Mouse (Mus musculus): Measurements from ENCODE around the gene Pfdn2. TPM values are rescaled to one million over a fixed set of nuclear protein-coding genes. Genes with fewer than 3 reads are reported as not detected.

Gene Pfdn2
- polyA plus RNA-seq, 1 experiment from 2014 or later, result 44.7 TPM

- Histone ChIP-seq H3K27ac (ENCODE audit: low read length) (no peak overlapping the region; the same call in 1 of the 2 replicates), H3K4me2 (replicated peaks; ENCODE audit: low read depth, low read length) (no peak overlapping the region), H3K4me1 (ENCODE audit: control insufficient read depth, insufficient read depth, low read length) (peaks cover 3% of the 10 kb centered on the region; the same call in 1 of the 2 replicates), H3K4me3 (ENCODE audit: low read depth, low read length) (no peak overlapping the region), H3K36me3 (ENCODE audit: control insufficient read depth, insufficient read depth, low read length) (no peaks in the 10 kb centered on the region), H3K27me3 (ENCODE audit: control insufficient read depth, insufficient read depth, low read length) (no peaks in the 10 kb centered on the region), H3K9ac (replicated peaks; ENCODE audit: low read depth, low read length) (no peak overlapping the region), H3K9me3 (ENCODE audit: control insufficient read depth, low read depth, low read length) (no peaks in the 10 kb centered on the region)
- 74% methylated on average over 4 of the region's 4 CpGs for WGBS
- ATAC-seq (ENCODE audit: insufficient number of reproducible peaks, insufficient read depth, low FRiP score, low read depth), result no peak
These were observed 44.6 kb downstream of the Pfdn2 start for GRCm38 (mm10) chr1:171390101-171390500.

DNA sequence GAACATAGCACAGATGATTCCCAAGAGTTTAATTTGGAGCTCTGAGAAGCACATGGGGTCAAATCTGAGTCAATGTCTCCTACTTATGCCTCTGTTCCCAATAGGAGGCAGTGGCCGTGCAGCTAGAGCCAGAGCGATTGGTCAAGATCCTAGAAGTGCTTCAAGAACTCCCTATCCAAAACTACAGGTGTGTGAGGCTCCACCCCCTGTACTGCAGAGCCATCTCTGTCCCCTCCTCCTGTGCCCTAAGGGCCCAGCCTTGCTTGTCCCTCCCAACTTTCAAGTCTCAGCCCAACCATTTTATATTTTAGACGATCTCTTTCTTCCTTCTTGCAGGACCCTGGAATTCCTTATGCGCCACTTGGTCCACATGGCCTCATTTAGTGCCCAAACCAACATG is 56.4 kb downstream of the Pfdn2 start:
- Histone ChIP-seq H3K4me2 (replicated peaks; ENCODE audit: low read depth, low read length) (no peak overlapping the region), H3K4me3 (ENCODE audit: low read depth, low read length) (no peak overlapping the region), H3K4me1 (ENCODE audit: control insufficient read depth, insufficient read depth, low read length) (no peaks in the 10 kb centered on the region), H3K27me3 (ENCODE audit: control insufficient read depth, insufficient read depth, low read length) (no peaks in the 10 kb centered on the region), H3K9ac (replicated peaks; ENCODE audit: low read depth, low read length) (no peak overlapping the region), H3K36me3 (ENCODE audit: control insufficient read depth, insufficient read depth, low read length) (no peaks in the 10 kb centered on the region), H3K9me3 (ENCODE audit: control insufficient read depth, low read depth, low read length) (no peaks in the 10 kb centered on the region), H3K27ac (ENCODE audit: low read length) (no peak overlapping the region)
- WGBS, result 76% methylated on average over 4 of the region's 4 CpGs
- ATAC-seq (ENCODE audit: insufficient number of reproducible peaks, insufficient read depth, low FRiP score, low read depth), result no peak

- no peak overlapping the region for H3K27ac ChIP-seq (ENCODE audit: low read length)
- H3K4me3 ChIP-seq (ENCODE audit: low read depth, low read length), result no peak overlapping the region
- H3K4me2 ChIP-seq (replicated peaks; ENCODE audit: low read depth, low read length), result no peak overlapping the region
- H3K36me3 ChIP-seq (ENCODE audit: control insufficient read depth, insufficient read depth, low read length), result no peaks in the 10 kb centered on the region
- H3K9me3 ChIP-seq (ENCODE audit: control insufficient read depth, low read depth, low read length), result no peaks in the 10 kb centered on the region
- no peaks in the 10 kb centered on the region for H3K27me3 ChIP-seq (ENCODE audit: control insufficient read depth, insufficient read depth, low read length)
- no peak for ATAC-seq (ENCODE audit: insufficient number of reproducible peaks, insufficient read depth, low FRiP score, low read depth)
- WGBS, result 82% methylated on average over 9 of the region's 9 CpGs
- H3K4me1 ChIP-seq (ENCODE audit: control insufficient read depth, insufficient read depth, low read length), result no peaks in the 10 kb centered on the region
- H3K9ac ChIP-seq (replicated peaks; ENCODE audit: low read depth, low read length), result no peak overlapping the region
These were observed 57.5 kb downstream of the Pfdn2 start for GRCm38 (mm10) chr1:171402991-171403390.

DNA sequence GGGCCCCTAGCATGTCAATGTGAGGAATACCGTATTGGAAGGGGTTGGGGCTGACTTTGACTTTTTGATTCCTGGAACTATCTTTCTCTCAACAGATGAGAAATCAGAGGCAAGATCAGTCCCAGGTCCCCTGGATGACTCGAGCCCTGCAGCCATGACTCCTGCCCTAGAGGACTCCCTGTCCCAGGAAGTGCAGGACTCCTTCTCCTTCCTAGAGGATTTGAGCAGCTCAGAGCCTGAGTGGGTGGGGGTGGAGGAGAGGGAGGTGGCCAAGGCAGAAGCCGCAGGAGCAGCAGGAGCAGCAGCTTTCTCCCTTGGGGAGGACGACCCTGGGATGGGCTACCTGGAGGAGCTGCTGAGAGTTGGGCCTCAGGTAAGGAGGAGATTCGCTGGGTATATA is 61.8 kb downstream of the Pfdn2 start:
- Histone ChIP-seq H3K27me3 (ENCODE audit: control insufficient read depth, insufficient read depth, low read length) (no peaks in the 10 kb centered on the region), H3K9ac (replicated peaks; ENCODE audit: low read depth, low read length) (no peak overlapping the region), H3K4me2 (replicated peaks; ENCODE audit: low read depth, low read length) (no peak overlapping the region), H3K36me3 (ENCODE audit: control insufficient read depth, insufficient read depth, low read length) (no peaks in the 10 kb centered on the region), H3K4me3 (ENCODE audit: low read depth, low read length) (no peak overlapping the region), H3K9me3 (ENCODE audit: control insufficient read depth, low read depth, low read length) (no peaks in the 10 kb centered on the region), H3K4me1 (ENCODE audit: control insufficient read depth, insufficient read depth, low read length) (no peaks in the 10 kb centered on the region), H3K27ac (ENCODE audit: low read length) (no peak overlapping the region)
- ATAC-seq (ENCODE audit: insufficient number of reproducible peaks, insufficient read depth, low FRiP score, low read depth), result no peak
- 66% methylated on average over 5 of the region's 5 CpGs for WGBS

Other genes starting within 250 kb of the Pfdn2 start
- 2.6 and 2.8 TPM in 2 replicates for gene Cfap126, start 231.8 kb upstream of the Pfdn2 start, polyA plus RNA-seq (2014; fragmentation: Nextera tagmentation; extraction: Ambion mirVana)
- 297 and 311 TPM in 2 replicates for gene Sdhc, start 195.1 kb upstream of the Pfdn2 start, polyA plus RNA-seq (2014; fragmentation: Nextera tagmentation; extraction: Ambion mirVana)
- 1.9 and 2.0 TPM in 2 replicates for gene Mpz, start 195.0 kb upstream of the Pfdn2 start, polyA plus RNA-seq (2014; fragmentation: Nextera tagmentation; extraction: Ambion mirVana)
- gene Pcp4l1, start 149.4 kb upstream of the Pfdn2 start, polyA plus RNA-seq (2014; fragmentation: Nextera tagmentation; extraction: Ambion mirVana), result 35.6 and 39.6 TPM in 2 replicates
- 0.17 and 0.30 TPM in 2 replicates for gene Nr1i3, start 131.7 kb upstream of the Pfdn2 start, polyA plus RNA-seq (2014; fragmentation: Nextera tagmentation; extraction: Ambion mirVana)
- gene Tomm40l, start 123.2 kb upstream of the Pfdn2 start, polyA plus RNA-seq (2014; fragmentation: Nextera tagmentation; extraction: Ambion mirVana), result 25.0 and 28.2 TPM in 2 replicates
- 3.9 and 7.3 TPM in 2 replicates for gene Apoa2, start 120.6 kb upstream of the Pfdn2 start, polyA plus RNA-seq (2014; fragmentation: Nextera tagmentation; extraction: Ambion mirVana)
- 52.5 and 58.4 TPM in 2 replicates for gene Fcer1g, start 111.3 kb upstream of the Pfdn2 start, polyA plus RNA-seq (2014; fragmentation: Nextera tagmentation; extraction: Ambion mirVana)
- gene Adamts4, start 95.2 kb upstream of the Pfdn2 start, polyA plus RNA-seq (2014; fragmentation: Nextera tagmentation; extraction: Ambion mirVana), result 5.3 and 6.3 TPM in 2 replicates
- 219 and 234 TPM in 2 replicates for gene Ndufs2, start 94.3 kb upstream of the Pfdn2 start, polyA plus RNA-seq (2014; fragmentation: Nextera tagmentation; extraction: Ambion mirVana)
- gene B4galt3, start 75.3 kb upstream of the Pfdn2 start, polyA plus RNA-seq (2014; fragmentation: Nextera tagmentation; extraction: Ambion mirVana), result 81.1 and 87.0 TPM in 2 replicates
- gene Ppox, start 64.5 kb upstream of the Pfdn2 start, polyA plus RNA-seq (2014; fragmentation: Nextera tagmentation; extraction: Ambion mirVana), result 56.7 and 57.7 TPM in 2 replicates
- 68.8 and 70.6 TPM in 2 replicates for gene Usp21, start 57.7 kb upstream of the Pfdn2 start, polyA plus RNA-seq (2014; fragmentation: Nextera tagmentation; extraction: Ambion mirVana)
- 118 and 130 TPM in 2 replicates for gene Ufc1, start 50.6 kb upstream of the Pfdn2 start, polyA plus RNA-seq (2014; fragmentation: Nextera tagmentation; extraction: Ambion mirVana)
- gene Dedd, start 16.5 kb upstream of the Pfdn2 start, polyA plus RNA-seq (2014; fragmentation: Nextera tagmentation; extraction: Ambion mirVana), result 48.8 and 54.1 TPM in 2 replicates
- 37.1 and 40.8 TPM in 2 replicates for gene Nit1, start within 50 bp of the Pfdn2 start, polyA plus RNA-seq (2014; fragmentation: Nextera tagmentation; extraction: Ambion mirVana)
- 1.5 and 1.6 TPM in 2 replicates for gene Klhdc9, start 15.1 kb downstream of the Pfdn2 start, polyA plus RNA-seq (2014; fragmentation: Nextera tagmentation; extraction: Ambion mirVana)
- gene Nectin4, start 24.4 kb downstream of the Pfdn2 start, polyA plus RNA-seq (2014; fragmentation: Nextera tagmentation; extraction: Ambion mirVana), result 10.7 and 13.7 TPM in 2 replicates
- gene Arhgap30, start 43.3 kb downstream of the Pfdn2 start, polyA plus RNA-seq (2014; fragmentation: Nextera tagmentation; extraction: Ambion mirVana), result 0.67 and 1.3 TPM in 2 replicates
- gene Usf1, start 65.6 kb downstream of the Pfdn2 start, polyA plus RNA-seq (2014; fragmentation: Nextera tagmentation; extraction: Ambion mirVana), result 85.2 and 95.0 TPM in 2 replicates
- 3.0 and 3.1 TPM in 2 replicates for gene Tstd1, start 73.2 kb downstream of the Pfdn2 start, polyA plus RNA-seq (2014; fragmentation: Nextera tagmentation; extraction: Ambion mirVana)
- gene F11r, start 91.9 kb downstream of the Pfdn2 start, polyA plus RNA-seq (2014; fragmentation: Nextera tagmentation; extraction: Ambion mirVana), result 119 and 127 TPM in 2 replicates
- gene Alyref2, start 157.8 kb downstream of the Pfdn2 start, polyA plus RNA-seq (2014; fragmentation: Nextera tagmentation; extraction: Ambion mirVana), result 14.5 and 14.6 TPM in 2 replicates
- not detected in 2 replicates for gene Itln1, start 189.6 kb downstream of the Pfdn2 start, polyA plus RNA-seq (2014; fragmentation: Nextera tagmentation; extraction: Ambion mirVana)
- gene Cd244a, start 213.5 kb downstream of the Pfdn2 start, polyA plus RNA-seq (2014; fragmentation: Nextera tagmentation; extraction: Ambion mirVana), result 0.21 and 0.26 TPM in 2 replicates